In genomic region chr5:108313065-108313860, GRCm38 (mm10) we compare ENCODE assay signal across 8 mouse cellular contexts. TPM values are rescaled to one million over a fixed set of nuclear protein-coding genes. Genes with fewer than 3 reads are reported as not detected.
A peak's percentile ranks its signal among the peaks of the same experiment; 100 is the strongest.
DNase-seq lines count a peak whose midpoint lies in the region; ATAC-seq and TF ChIP-seq lines count a peak whose summit lies in the region.

No protein-coding gene starts in this region.

- no peak for DNase-seq in kidney, adult 2 months
- no peak for DNase-seq in kidney, adult 11 months
- no peak for DNase-seq in yolk sac, embryonic 10.5 days (ENCODE audit: low spot score)
- DNase-seq in right cerebral cortex, postnatal 4 days: no peak
- no peak for DNase-seq in urinary bladder, postnatal 4 days (ENCODE audit: low spot score in 2 of 2)

- H3K9me3 ChIP-seq in hindbrain, embryonic 13.5 days: no peaks in the 10 kb centered on the region

- H3K4me1 ChIP-seq in kidney, adult 2 months (ENCODE audit: control insufficient read depth, insufficient read depth, low read length): peaks cover 3% of the 10 kb centered on the region; the same call in 1 of the 2 replicates
- peaks cover 3% of the 10 kb centered on the region for H3K4me1 ChIP-seq in bone marrow, adult 2 months (ENCODE audit: control insufficient read depth, insufficient read depth, low read length)
- peaks cover 11% of the 10 kb centered on the region for H3K4me1 ChIP-seq in hindbrain, embryonic 13.5 days (replicated peaks)

- ATAC-seq in hindbrain, embryonic 13.5 days (ENCODE audit: low FRiP score): no peak
- ATAC-seq in megakaryocyte progenitor cell, adult 5-6 weeks (replicated peaks; ENCODE audit: poor library complexity): peak; percentile 2; the same call in 1 of the 2 replicates

- no peak for TF ChIP-seq CTCF in kidney, adult 2 months (conservative IDR thresholded peaks at IDR 0.05; ENCODE audit: insufficient read depth, insufficient read length, low read depth, low read length)
- TF ChIP-seq CTCF in bone marrow, adult 2 months (IDR thresholded peaks at IDR 0.05; ENCODE audit: control insufficient read depth, insufficient read depth, low read length): no peak

- no peak for TF ChIP-seq POLR2A in kidney, adult 2 months (IDR thresholded peaks at IDR 0.05; ENCODE audit: low read depth, low read length)
- no peak for TF ChIP-seq POLR2A in bone marrow, adult 2 months (IDR thresholded peaks at IDR 0.05; ENCODE audit: borderline replicate concordance, control insufficient read depth, low read depth, low read length)

- H3K36me3 ChIP-seq in kidney, adult 2 months (ENCODE audit: control insufficient read depth, insufficient read depth, low read length): no peaks in the 10 kb centered on the region
- H3K36me3 ChIP-seq in hindbrain, embryonic 13.5 days: peaks cover 13% of the 10 kb centered on the region; the same call in 1 of the 2 replicates

- H3K27ac ChIP-seq in kidney, adult 2 months (ENCODE audit: insufficient read depth, low read depth, low read length): no peak overlapping the region
- H3K27ac ChIP-seq in bone marrow, adult 2 months (ENCODE audit: control insufficient read depth, insufficient read depth, low read depth, low read length, poor library complexity): peak overlapping the region; percentile 72; the same call in 1 of the 2 replicates
- peak overlapping the region; percentile 89; the same call in 1 of the 2 replicates for H3K27ac ChIP-seq in hindbrain, embryonic 13.5 days

- peak overlapping the region; percentile 88 for H3K9ac ChIP-seq in hindbrain, embryonic 13.5 days

- H3K4me3 ChIP-seq in kidney, adult 2 months (ENCODE audit: insufficient read depth, low read depth, low read length): peak overlapping the region; percentile 73
- peak overlapping the region; percentile 92 for H3K4me3 ChIP-seq in bone marrow, adult 2 months (replicated peaks; ENCODE audit: control insufficient read depth, low read depth, low read length)
- H3K4me3 ChIP-seq in hindbrain, embryonic 13.5 days: peak overlapping the region; percentile 73

- H3K4me2 ChIP-seq in hindbrain, embryonic 13.5 days: peak overlapping the region; percentile 82

- 4% methylated on average over 16 of the region's 16 CpGs for WGBS in kidney, adult 2 months
- WGBS in bone marrow, adult 2 months: 5% methylated on average over 16 of the region's 16 CpGs
- WGBS in hindbrain, embryonic 13.5 days: 5% methylated on average over 16 of the region's 16 CpGs

- H3K27me3 ChIP-seq in kidney, adult 2 months (replicated peaks; ENCODE audit: control insufficient read depth, insufficient read depth, low read length): no peaks in the 10 kb centered on the region
- no peaks in the 10 kb centered on the region for H3K27me3 ChIP-seq in hindbrain, embryonic 13.5 days

RNA-seq across cellular contexts. Expression of gene Pigg, which starts 0.9 kb away (rescaled TPM):
- 16.6 and 18.7 TPM in 2 replicates for polyA plus RNA-seq in kidney, adult 2 months (2012; rRNA removed)
- polyA plus RNA-seq in bone marrow, adult 2 months (2011; ENCODE audit: insufficient read depth, insufficient read length, low replicate concordance, missing spikeins): 0.84 and 1.6 TPM in 2 replicates
- polyA plus RNA-seq in hindbrain, embryonic 13.5 days (2015; fragmentation: Nextera tagmentation; extraction: Ambion mirVana): 5.4 and 5.9 TPM in 2 replicates
- total RNA-seq in megakaryocyte progenitor cell, adult 5-6 weeks (2015): 4.2 and 4.8 TPM in 2 replicates
- 6.6 and 8.4 TPM in 2 replicates for total RNA-seq in megakaryocyte progenitor cell, adult 5-6 weeks (2017)

RNA-seq across cellular contexts. Expression of gene Dr1, which starts 44.6 kb away (rescaled TPM):
- 16.3 and 19.5 TPM in 2 replicates for polyA plus RNA-seq in kidney, adult 2 months (2012; rRNA removed)
- polyA plus RNA-seq in bone marrow, adult 2 months (2011; ENCODE audit: insufficient read depth, insufficient read length, low replicate concordance, missing spikeins): 8.2 and 12.2 TPM in 2 replicates
- 40.5 and 41.8 TPM in 2 replicates for polyA plus RNA-seq in hindbrain, embryonic 13.5 days (2015; fragmentation: Nextera tagmentation; extraction: Ambion mirVana)
- total RNA-seq in megakaryocyte progenitor cell, adult 5-6 weeks (2015): 82.6 and 102 TPM in 2 replicates
- total RNA-seq in megakaryocyte progenitor cell, adult 5-6 weeks (2017): 67.8 and 73.8 TPM in 2 replicates

RNA-seq across cellular contexts. Expression of gene Gm42517, which starts 54.5 kb away (rescaled TPM):
- 0.59 and 0.95 TPM in 2 replicates for polyA plus RNA-seq in kidney, adult 2 months (2012; rRNA removed)
- 1.4 and 3.5 TPM in 2 replicates for polyA plus RNA-seq in bone marrow, adult 2 months (2011; ENCODE audit: insufficient read depth, insufficient read length, low replicate concordance, missing spikeins)
- 0.78 and 1.4 TPM in 2 replicates for polyA plus RNA-seq in hindbrain, embryonic 13.5 days (2015; fragmentation: Nextera tagmentation; extraction: Ambion mirVana)
- not detected in 2 replicates for total RNA-seq in megakaryocyte progenitor cell, adult 5-6 weeks (2015)
- not detected in 2 replicates for total RNA-seq in megakaryocyte progenitor cell, adult 5-6 weeks (2017)
